Comparison of ENCODE assay signal across 29 mouse cellular contexts in the genomic region with DNA sequence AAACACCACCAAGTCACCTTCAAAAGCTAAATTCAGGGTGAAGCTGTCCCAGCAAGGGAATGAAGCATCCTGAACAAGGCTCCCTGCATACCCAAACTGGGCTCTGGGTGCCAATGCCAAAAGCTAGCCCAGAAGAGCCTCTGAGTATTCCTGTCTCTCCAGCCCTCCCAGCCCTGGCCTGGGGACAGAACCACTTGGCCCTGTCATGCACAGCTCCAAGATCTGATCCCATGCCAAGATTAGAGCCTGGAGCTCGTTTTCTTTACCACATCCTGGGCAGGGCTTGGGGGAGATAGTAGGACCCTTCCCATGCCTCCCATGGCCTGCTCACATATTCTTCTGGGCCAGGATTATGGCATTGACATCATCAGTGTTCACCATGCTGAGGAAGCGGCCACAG. TPM values are rescaled to one million over a fixed set of nuclear protein-coding genes. Genes with fewer than 3 reads are reported as not detected.
DNase-seq lines count a peak whose midpoint lies in the region; ATAC-seq and TF ChIP-seq lines count a peak whose summit lies in the region.
"Had no signal": no experiment of that assay in that cellular context is flagged by ENCODE, and none has a peak within 500 bp of the region (broad histone marks: within the 10 kb centered on the region; RNA-seq: fewer than 3 reads in every experiment).

No protein-coding gene starts in this region.

- no peak for TF ChIP-seq CTCF in left cerebral cortex, adult 2 months (IDR thresholded peaks at IDR 0.05)

- no peak for ATAC-seq in liver, embryonic 13.5 days (ENCODE audit: low read depth)
- no peak for ATAC-seq in heart, embryonic 12.5 days (ENCODE audit: insufficient number of reproducible peaks, low FRiP score)
- ATAC-seq: activated CD4-positive, CD25-positive, alpha-beta regulatory T cell, adult 4 months; CD4-positive, CD25-positive, alpha-beta regulatory T cell, adult 4 months; forebrain, embryonic 14.5 days; forebrain, embryonic 16.5 days; Patski had no signal

- H3K4me1 ChIP-seq in liver, embryonic 13.5 days (replicated peaks): peaks cover 38% of the 10 kb centered on the region
- peaks cover 12% of the 10 kb centered on the region for H3K4me1 ChIP-seq in heart, embryonic 12.5 days (replicated peaks)

- H3K4me3 ChIP-seq in left cerebral cortex, adult 2 months: no peak overlapping the region
- H3K4me3 ChIP-seq in liver, embryonic 13.5 days (replicated peaks): no peak overlapping the region
- H3K4me3 ChIP-seq in heart, embryonic 12.5 days: no peak overlapping the region
- H3K4me3 ChIP-seq: embryonic facial prominence, embryonic 13.5 days; embryonic facial prominence, embryonic 15.5 days; erythroblast, embryonic 14.5 days; forebrain, embryonic 10.5 days; forebrain, embryonic 12.5 days had no signal

- DNase-seq in left cerebral cortex, adult 2 months (ENCODE audit: extremely low spot score in 1 of 2, low spot score in 2 of 2): no peak
- DNase-seq in left cerebral cortex, adult 9 months (ENCODE audit: low spot score in 2 of 2): no peak
- no peak for DNase-seq in liver, embryonic 13.5 days
- DNase-seq in liver (no peak), adipocyte (ENCODE audit: low spot score) (peak; percentile 66)
- no peak for DNase-seq in layer of hippocampus, postnatal 10 days (ENCODE audit: low spot score in 2 of 2)
- DNase-seq: adrenal gland, postnatal 10 days; adrenal gland, postnatal 25 days; B cell, adult 2 months; cerebellum, adult 11 months; cerebellum, adult 18-20 months; cerebellum, adult 8-10 months; cerebellum, adult 9-11 months; cerebellum, postnatal 14 days; cerebellum, postnatal 36 days; embryo, embryonic 11 days had no signal

- H3K9me3 ChIP-seq in liver, embryonic 13.5 days (replicated peaks): no peaks in the 10 kb centered on the region
- no peaks in the 10 kb centered on the region for H3K9me3 ChIP-seq in heart, embryonic 12.5 days (replicated peaks)
- H3K9me3 ChIP-seq: embryonic facial prominence, embryonic 13.5 days; embryonic facial prominence, embryonic 15.5 days; forebrain, embryonic 10.5 days; forebrain, embryonic 12.5 days; G1E had no signal

- peaks cover 38% of the 10 kb centered on the region for H3K36me3 ChIP-seq in liver, embryonic 13.5 days
- H3K36me3 ChIP-seq in heart, embryonic 12.5 days: peaks cover 46% of the 10 kb centered on the region

- 0 out of 2 replicates have a peak overlapping the region, but pooled peaks have one; percentile 40 for H3K27ac ChIP-seq in left cerebral cortex, adult 2 months
- H3K27ac ChIP-seq in liver, embryonic 13.5 days: peak overlapping the region; percentile 31; the same call in 1 of the 2 replicates
- no peak overlapping the region for H3K27ac ChIP-seq in heart, embryonic 12.5 days (ENCODE audit: poor library complexity, severe bottlenecking)
- H3K27ac ChIP-seq: embryonic facial prominence, embryonic 13.5 days; embryonic facial prominence, embryonic 15.5 days; forebrain, embryonic 10.5 days; forebrain, embryonic 12.5 days had no signal

- 40% methylated on average over 2 of the region's 2 CpGs for WGBS in liver, embryonic 13.5 days (ENCODE audit: insufficient replicate concordance)
- 54% methylated on average over 2 of the region's 2 CpGs for WGBS in heart, embryonic 12.5 days

- intact Hi-C loops in left cerebral cortex, adult 2 months (cut with DNase I): no loop called here

- no peak overlapping the region for H3K9ac ChIP-seq in liver, embryonic 13.5 days
- no peak overlapping the region for H3K9ac ChIP-seq in heart, embryonic 12.5 days
- H3K9ac ChIP-seq: embryonic facial prominence, embryonic 13.5 days; embryonic facial prominence, embryonic 15.5 days; forebrain, embryonic 12.5 days had no signal

- H3K27me3 ChIP-seq in liver, embryonic 13.5 days: no peaks in the 10 kb centered on the region
- H3K27me3 ChIP-seq in heart, embryonic 12.5 days (replicated peaks): no peaks in the 10 kb centered on the region
- H3K27me3 ChIP-seq: CH12.LX; embryonic facial prominence, embryonic 13.5 days; embryonic facial prominence, embryonic 15.5 days; forebrain, embryonic 12.5 days; Patski had no signal

- no peak overlapping the region for H3K4me2 ChIP-seq in liver, embryonic 13.5 days
- no peak overlapping the region for H3K4me2 ChIP-seq in heart, embryonic 12.5 days
- H3K4me2 ChIP-seq: embryonic facial prominence, embryonic 13.5 days; embryonic facial prominence, embryonic 15.5 days; forebrain, embryonic 12.5 days had no signal

RNA-seq across cellular contexts. Expression of a gene that starts 7.9 kb away (rescaled TPM):
- total RNA-seq in left cerebral cortex, adult 2 months (2021): 100 to 1,000 TPM; 392 to 410 TPM
- 177 and 182 TPM in 2 replicates for polyA plus RNA-seq in liver, embryonic 13.5 days (2015; fragmentation: Nextera tagmentation; extraction: Ambion mirVana)
- 227 and 231 TPM in 2 replicates for polyA plus RNA-seq in heart, embryonic 12.5 days (2016; fragmentation: Nextera tagmentation; extraction: Ambion mirVana)
- 100 to 1,000 TPM; 337 to 361 TPM for total RNA-seq in layer of hippocampus, postnatal 10 days (2021)

RNA-seq across cellular contexts. Expression of a gene that starts 8.2 kb away (rescaled TPM):
- total RNA-seq in left cerebral cortex, adult 2 months (2021): 10 to 100 TPM; 39.8 to 44.4 TPM
- polyA plus RNA-seq in liver, embryonic 13.5 days (2015; fragmentation: Nextera tagmentation; extraction: Ambion mirVana): 36.2 TPM in 2 replicates
- 64.2 and 65.7 TPM in 2 replicates for polyA plus RNA-seq in heart, embryonic 12.5 days (2016; fragmentation: Nextera tagmentation; extraction: Ambion mirVana)
- total RNA-seq in layer of hippocampus, postnatal 10 days (2021): 10 to 100 TPM; 33.1 to 35.3 TPM

RNA-seq across cellular contexts. Expression of a gene that starts 9.0 kb away (rescaled TPM):
- 100 to 1,000 TPM; 788 to 861 TPM for total RNA-seq in left cerebral cortex, adult 2 months (2021)
- 736 and 758 TPM in 2 replicates for polyA plus RNA-seq in liver, embryonic 13.5 days (2015; fragmentation: Nextera tagmentation; extraction: Ambion mirVana)
- 779 and 792 TPM in 2 replicates for polyA plus RNA-seq in heart, embryonic 12.5 days (2016; fragmentation: Nextera tagmentation; extraction: Ambion mirVana)
- 1,000 to 10,000 TPM in 1 of 2 experiments, 100 to 1,000 TPM in 1; 916 to 1,148 TPM for total RNA-seq in layer of hippocampus, postnatal 10 days (2021)

RNA-seq across cellular contexts. Expression of a gene that starts 13.1 kb away (rescaled TPM):
- 100 to 1,000 TPM; 108 to 110 TPM for total RNA-seq in left cerebral cortex, adult 2 months (2021)
- polyA plus RNA-seq in liver, embryonic 13.5 days (2015; fragmentation: Nextera tagmentation; extraction: Ambion mirVana): 81.2 and 82.3 TPM in 2 replicates
- polyA plus RNA-seq in heart, embryonic 12.5 days (2016; fragmentation: Nextera tagmentation; extraction: Ambion mirVana): 115 TPM in 2 replicates
- 100 to 1,000 TPM in 1 of 2 experiments, 10 to 100 TPM in 1; 97.8 to 106 TPM for total RNA-seq in layer of hippocampus, postnatal 10 days (2021)

RNA-seq across cellular contexts. Expression of a gene that starts 19.7 kb away (rescaled TPM):
- 10 to 100 TPM; 18.6 to 20.8 TPM for total RNA-seq in left cerebral cortex, adult 2 months (2021)
- 9.7 and 10.5 TPM in 2 replicates for polyA plus RNA-seq in liver, embryonic 13.5 days (2015; fragmentation: Nextera tagmentation; extraction: Ambion mirVana)
- polyA plus RNA-seq in heart, embryonic 12.5 days (2016; fragmentation: Nextera tagmentation; extraction: Ambion mirVana): 13.5 and 14.7 TPM in 2 replicates
- 10 to 100 TPM; 15.8 to 16.4 TPM for total RNA-seq in layer of hippocampus, postnatal 10 days (2021)
